Mouse (Mus musculus) layer of hippocampus, postnatal 25 days (tissue): ENCODE data around the gene Hyal4. TPM values are rescaled to one million over a fixed set of nuclear protein-coding genes. Genes with fewer than 3 reads are reported as not detected.

Source experiments
- DNase-seq, 2 experiments: peaks; one replicate each; pipeline ENCODE4 v3.0.0; 2022; ENCODE audit warnings: mixed read lengths in 2 of 2, low spot score in 1 of 2; ENCODE audit errors: extremely low spot score in 1 of 2
- total RNA-seq, 2 experiments: library from RNA; stranded (reverse); gene quantifications; 2 replicates each; pipeline ENCODE4 v1.2.3; 2021

The Hyal4 gene
- total RNA-seq, result not detected

DNA sequence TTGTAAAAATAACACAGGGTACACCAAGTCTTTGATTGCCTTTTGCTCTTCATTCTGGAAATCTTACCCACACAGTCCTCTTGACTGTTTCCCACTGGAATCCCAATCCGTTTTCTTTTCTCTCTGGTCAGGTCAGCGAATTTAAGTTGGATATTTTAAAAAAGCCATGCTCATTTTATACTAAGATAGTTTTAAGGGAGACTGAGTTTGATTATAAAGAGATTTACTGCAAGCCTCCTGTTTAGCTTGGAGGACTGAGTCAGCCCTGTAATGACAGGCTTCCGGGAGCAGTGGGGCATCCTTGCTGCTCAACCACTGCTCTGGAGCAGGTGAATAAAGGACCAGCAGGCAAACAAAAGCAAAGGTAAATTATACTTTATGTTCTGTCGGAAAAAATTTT is at the start of gene Hyal4:
Hyal4 (plus strand) TSS at position 301 of the 400 bp plus-strand sequence.
- no peak for DNase-seq

DNA sequence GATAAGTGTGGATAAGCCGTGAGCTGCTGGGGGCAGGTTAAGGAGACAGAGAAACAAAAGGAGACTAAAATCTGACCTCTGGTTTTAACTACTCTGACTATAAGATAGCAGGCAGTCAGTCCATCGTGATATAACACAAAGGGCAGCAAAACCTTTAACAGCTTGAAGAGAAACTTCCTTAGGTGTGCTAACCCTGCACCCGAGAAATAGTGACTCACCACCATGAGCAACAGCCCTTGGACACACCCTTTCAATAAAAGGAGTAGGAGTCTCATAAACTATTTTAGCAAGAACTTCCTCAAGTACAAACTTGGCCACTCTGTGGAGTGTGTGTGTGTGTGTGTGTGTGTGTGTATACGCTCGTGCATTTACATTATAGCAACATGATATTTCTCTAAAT is 41.0 kb upstream of the Hyal4 start:
- DNase-seq, result no peak

DNA sequence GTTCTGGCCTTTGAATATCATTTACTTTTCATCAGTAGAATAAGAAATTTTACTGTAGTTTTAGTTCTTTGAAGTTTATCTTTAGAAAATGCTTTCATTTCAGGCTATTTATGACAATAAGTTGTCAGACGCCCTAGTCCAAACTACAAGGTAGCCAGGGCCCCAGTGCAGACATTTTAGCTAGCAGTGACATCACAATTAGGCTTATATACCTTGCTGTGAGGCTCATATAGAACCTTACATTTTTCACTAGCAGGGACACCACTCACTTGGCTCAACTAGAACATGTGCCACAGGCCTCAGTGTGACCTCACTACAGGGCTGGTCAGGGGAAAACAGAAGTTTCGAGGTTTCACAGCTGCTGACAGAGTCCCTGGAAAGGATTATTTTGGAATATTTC is 40.6 kb upstream of the Hyal4 start:
- no peak for DNase-seq

DNA sequence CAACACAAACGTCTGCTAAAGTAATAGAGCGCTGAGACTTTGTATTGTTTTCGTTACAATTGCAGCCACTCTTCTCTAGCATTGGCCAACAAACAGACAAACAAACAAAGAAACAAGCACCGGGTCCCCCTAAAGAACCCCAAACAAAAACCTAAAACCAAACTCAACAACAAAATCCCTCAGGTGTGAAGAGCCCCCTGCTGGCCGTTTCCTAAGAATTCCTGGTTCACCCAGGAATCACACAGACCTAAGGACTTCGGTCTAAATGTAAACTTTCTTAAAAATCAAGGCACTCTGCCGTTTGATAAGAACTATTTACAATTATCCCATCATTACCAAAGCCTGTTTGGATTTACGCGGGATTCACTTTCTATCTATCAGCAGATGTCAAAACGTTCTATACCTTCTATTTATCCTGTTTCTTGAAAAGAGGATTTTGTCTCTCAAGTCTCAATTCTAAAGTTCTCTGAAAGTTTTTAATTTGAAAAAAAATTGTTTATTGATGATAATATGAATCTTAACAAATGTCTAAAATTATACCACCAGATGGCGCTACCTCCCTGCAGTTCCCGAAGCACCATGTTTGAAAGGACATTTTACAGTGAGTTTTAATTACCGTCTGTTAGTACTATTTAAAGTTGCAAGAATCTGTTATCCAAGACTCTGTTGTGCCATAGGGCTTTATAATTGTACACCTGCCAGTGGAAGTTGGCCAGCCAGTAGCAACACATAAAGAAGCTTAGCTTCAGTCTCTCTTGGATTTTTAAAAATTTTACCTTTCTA is 26.6 kb upstream of the Hyal4 start:
- DNase-seq, result peak in 1 of 2 experiments; percentile 52

DNA sequence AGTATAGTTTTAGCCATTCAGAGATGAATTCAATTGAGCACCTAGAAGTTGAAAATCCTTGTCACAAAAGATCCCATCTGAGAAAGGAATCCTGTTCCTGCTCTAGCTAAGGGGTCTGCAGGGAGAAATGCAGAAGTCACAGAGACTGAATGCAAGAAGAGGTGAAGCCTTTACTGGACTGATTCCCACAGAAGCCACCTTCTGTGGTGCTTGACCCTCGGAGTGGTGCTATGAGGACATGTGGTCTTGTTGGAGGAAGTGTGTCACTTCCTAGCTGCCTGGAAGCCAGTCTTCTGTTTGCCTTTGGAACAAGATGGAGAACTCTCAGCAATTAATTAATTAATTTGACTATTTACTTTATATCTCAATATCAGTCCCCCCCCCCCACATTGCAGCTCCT is 20.0 kb upstream of the Hyal4 start:
- no peak for DNase-seq

DNA sequence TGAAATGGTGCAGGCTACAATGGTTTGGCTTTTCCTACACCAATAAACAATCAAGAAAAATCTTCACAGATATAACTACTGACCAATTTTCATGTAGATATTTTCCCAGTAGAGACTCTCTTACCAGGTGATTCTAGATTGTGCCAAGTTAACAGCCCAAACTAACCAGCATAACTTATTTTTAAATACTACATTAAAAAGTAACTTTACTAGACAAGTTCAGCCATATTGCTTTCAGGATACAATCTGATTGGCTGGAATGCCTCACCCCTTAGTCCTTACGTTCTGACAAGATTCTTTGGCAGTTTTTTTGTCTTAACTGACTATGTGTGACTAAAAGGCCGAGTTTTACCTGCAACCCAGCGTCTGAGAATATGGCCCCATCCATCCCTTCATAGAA is 15.2 kb upstream of the Hyal4 start, which contains the start of gene Hyal6:
Hyal6 (plus strand) TSS at position 301 of the 400 bp plus-strand sequence.
- no peak for DNase-seq

DNA sequence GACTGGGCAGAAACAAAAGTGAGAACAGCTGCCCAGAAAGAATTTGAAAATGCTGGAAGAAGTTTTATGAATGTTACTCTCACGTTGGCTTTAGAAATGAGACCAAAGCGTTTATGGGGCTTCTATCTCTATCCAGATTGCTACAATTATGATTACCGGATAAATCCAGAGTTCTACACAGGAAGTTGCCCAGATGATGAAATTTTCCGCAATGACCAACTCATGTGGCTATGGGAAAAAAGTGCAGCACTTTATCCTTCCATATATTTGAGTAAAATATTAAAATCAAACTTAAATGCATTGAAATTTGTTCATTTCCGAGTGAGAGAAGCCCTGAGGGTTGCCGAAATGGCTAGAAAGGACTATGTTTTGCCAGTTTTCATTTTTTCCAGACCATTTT is 13.6 kb upstream of the Hyal4 start:
- no peak for DNase-seq

DNA sequence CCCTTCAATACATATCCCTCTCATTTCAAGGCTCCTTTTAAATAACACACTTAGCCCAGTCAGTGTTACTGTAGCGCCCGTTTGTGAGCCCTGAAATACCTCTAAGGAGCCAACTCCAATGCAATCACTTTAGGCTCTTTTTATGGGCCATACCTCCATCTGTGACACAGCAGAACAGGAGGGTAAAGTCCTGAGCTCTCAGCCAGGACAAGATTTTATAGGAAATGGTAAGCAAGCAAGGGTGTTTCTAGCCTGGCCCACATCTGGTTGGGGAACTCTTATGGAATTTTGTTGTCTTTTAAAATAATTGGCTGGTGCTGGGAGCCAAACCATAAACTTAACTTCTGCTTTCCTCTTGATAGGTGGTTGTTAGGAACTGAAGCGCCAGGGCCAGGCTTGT is 11.2 kb downstream of the Hyal4 start:
- no peak for DNase-seq

DNA sequence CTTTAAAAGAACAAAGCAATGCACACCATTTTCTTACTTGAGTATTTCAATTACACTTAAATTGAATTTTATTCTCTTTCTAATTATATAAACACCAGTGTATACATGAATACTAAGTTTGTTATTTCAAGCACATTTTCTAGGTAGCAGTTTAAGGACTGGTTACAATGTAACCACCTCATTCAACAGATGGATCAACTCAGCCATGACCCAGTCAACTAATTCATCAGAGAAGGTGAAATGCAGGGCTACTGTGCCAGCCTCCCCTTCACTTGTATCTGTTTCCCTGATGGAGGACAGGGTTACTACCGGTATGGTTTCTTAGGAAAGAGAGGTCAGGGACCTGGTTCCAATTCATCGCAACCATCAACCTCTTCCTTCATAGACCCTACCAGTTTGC is 18.1 kb downstream of the Hyal4 start:
- DNase-seq, result no peak

DNA sequence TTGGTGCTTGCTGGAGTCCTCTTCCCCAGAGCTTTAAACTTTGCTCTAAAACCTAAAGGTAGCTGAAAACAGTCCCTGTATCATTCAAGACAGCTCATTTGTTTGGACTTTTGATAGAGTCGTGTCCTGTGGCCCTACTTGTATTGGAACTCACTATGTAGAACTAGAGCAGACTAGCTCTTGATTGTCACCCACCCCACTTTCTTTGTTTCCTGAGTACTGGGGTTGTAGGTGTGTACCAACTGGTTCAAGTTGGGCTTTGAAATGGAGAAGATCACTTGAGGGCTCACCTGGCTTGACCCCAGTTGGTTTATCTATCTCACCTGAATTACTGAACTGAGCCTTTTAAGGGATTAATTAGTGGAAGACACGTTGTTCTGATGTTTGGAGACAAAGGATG is 31.1 kb downstream of the Hyal4 start:
- DNase-seq, result no peak

DNA sequence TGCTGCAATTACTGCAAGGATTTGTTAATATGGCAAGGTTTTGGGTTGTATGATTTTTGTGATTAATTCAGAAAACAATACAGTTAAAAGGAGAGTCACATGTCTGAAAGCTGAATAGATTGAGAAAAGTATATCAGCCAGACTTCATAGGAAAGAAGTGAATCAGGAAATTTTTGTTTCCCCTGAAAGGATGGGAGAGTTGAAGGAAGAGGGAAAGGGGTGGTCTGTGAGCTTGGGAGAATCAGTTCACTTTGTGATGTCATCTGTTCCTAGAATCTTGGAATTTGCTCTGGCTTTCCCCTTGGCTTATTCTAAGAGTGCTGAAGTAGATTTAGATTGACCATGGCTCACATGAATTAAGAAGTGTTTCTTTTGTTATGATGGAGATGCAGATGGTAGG is 42.8 kb downstream of the Hyal4 start, which contains the start of gene Spam1:
Spam1 (plus strand) TSS at position 301 of the 400 bp plus-strand sequence.
- no peak for DNase-seq

Other genes with a start within 250 kb of the Hyal4 start
- gene Iqub, start 233.3 kb upstream of the Hyal4 start, total RNA-seq, result 1 to 10 TPM; 1.7 to 2.0 TPM
- 100 to 1,000 TPM; 278 to 314 TPM for gene Ndufa5, start 220.3 kb upstream of the Hyal4 start, total RNA-seq
- not detected for gene Asb15, start 220.2 kb upstream of the Hyal4 start, total RNA-seq
- gene Lmod2, start 150.6 kb upstream of the Hyal4 start, total RNA-seq, result not detected
- 100 to 1,000 TPM; 137 to 141 TPM for gene Wasl, start 83.3 kb upstream of the Hyal4 start, total RNA-seq
- gene Hyal6, start 15.1 kb upstream of the Hyal4 start, total RNA-seq, result not detected
- not detected for gene Spam1, start 42.9 kb downstream of the Hyal4 start, total RNA-seq
- not detected for gene Hyal5, start 109.7 kb downstream of the Hyal4 start, total RNA-seq
- gene Tmem229a, start 208.0 kb downstream of the Hyal4 start, total RNA-seq, result 10 to 100 TPM; 48.0 to 48.9 TPM